Comparison of ENCODE assay signal across 9 mouse cellular contexts in the genomic region with DNA sequence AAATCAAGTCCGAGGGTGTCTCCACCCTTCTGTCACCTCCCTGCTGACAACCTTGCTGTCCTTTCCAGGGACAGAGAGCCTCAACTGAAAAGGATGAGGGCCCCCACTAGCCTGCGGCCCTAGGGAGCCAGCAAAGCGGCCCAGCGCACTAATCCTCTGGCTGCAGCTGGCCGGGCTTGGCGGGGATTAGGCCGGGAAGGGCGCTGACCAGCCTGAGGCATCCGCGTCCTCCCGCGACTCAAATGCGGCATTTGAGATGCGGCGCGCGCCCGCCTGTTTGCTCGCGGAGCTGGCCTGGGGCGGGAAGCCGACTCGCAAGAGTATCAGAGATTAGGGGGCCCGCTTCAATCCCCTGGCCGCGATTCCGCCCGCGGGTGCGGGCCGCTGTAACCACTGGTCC. TPM values are rescaled to one million over a fixed set of nuclear protein-coding genes. Genes with fewer than 3 reads are reported as not detected.
A peak's percentile ranks its signal among the peaks of the same experiment; 100 is the strongest.
DNase-seq lines count a peak whose midpoint lies in the region; ATAC-seq and TF ChIP-seq lines count a peak whose summit lies in the region.
"Had no signal": no experiment of that assay in that cellular context is flagged by ENCODE, and none has a peak within 500 bp of the region (broad histone marks: within the 10 kb centered on the region; RNA-seq: fewer than 3 reads in every experiment).

No protein-coding gene starts in this region.

- H3K4me1 ChIP-seq in hindbrain, postnatal 0 days (ENCODE audit: insufficient read depth, low read length) = 0 out of 2 replicates have a peak, but pooled peaks cover 6% of the 10 kb centered on the region

- no peak overlapping the region for H3K27ac ChIP-seq in left cerebral cortex, adult 2 months
- no peak overlapping the region for H3K27ac ChIP-seq in hindbrain, postnatal 0 days

- H3K9ac ChIP-seq in hindbrain, postnatal 0 days (replicated peaks; ENCODE audit: low read length) = peak overlapping the region; percentile 31; the same call in 1 of the 2 replicates

- no peaks in the 10 kb centered on the region for H3K36me3 ChIP-seq in hindbrain, postnatal 0 days (ENCODE audit: insufficient read depth, low read length)

- WGBS in hindbrain, postnatal 0 days = 2% methylated on average over 31 of the region's 31 CpGs

- intact Hi-C loops in left cerebral cortex, adult 2 months (cut with DNase I) = no loop called here
- intact Hi-C loops in left cerebral cortex, postnatal 4 days (cut with DNase I) = no loop called here

- peak overlapping the region; percentile 21; the same call in 1 of the 2 replicates for H3K4me3 ChIP-seq in left cerebral cortex, adult 2 months
- peak overlapping the region; percentile 31 for H3K4me3 ChIP-seq in hindbrain, postnatal 0 days (ENCODE audit: low read length)

- DNase-seq in adrenal gland, postnatal 14 days = peak; percentile 21
- no peak for DNase-seq in adrenal gland, postnatal 25 days
- DNase-seq in left cerebral cortex, adult 2 months (ENCODE audit: extremely low spot score in 1 of 2, low spot score in 2 of 2) = no peak
- DNase-seq in left cerebral cortex, postnatal 4 days = no peak
- DNase-seq in hindbrain, postnatal 0 days (ENCODE audit: low spot score) = peak; percentile 17
- DNase-seq in retina, adult 2 months (ENCODE audit: low read depth, low spot score) = peak; percentile 62
- DNase-seq in spleen, adult 18-20 months = no peak
- DNase-seq in right cerebral cortex, adult 18-20 months = no peak

- H3K4me2 ChIP-seq in hindbrain, postnatal 0 days (ENCODE audit: low read depth, low read length) = peak overlapping the region; percentile 58

- H3K9me3 ChIP-seq in hindbrain, postnatal 0 days (ENCODE audit: low read length) = no peaks in the 10 kb centered on the region

- H3K27me3 ChIP-seq in hindbrain, postnatal 0 days (ENCODE audit: insufficient read depth, low read length) = peaks cover 22% of the 10 kb centered on the region

- ATAC-seq in hindbrain, postnatal 0 days = no peak

- no peak for TF ChIP-seq CTCF in left cerebral cortex, adult 2 months (IDR thresholded peaks at IDR 0.05)
- TF ChIP-seq CTCF in hindbrain, postnatal 0 days (IDR thresholded peaks at IDR 0.05; ENCODE audit: low read depth) = no peak

RNA-seq across cellular contexts. Expression of a gene that starts 14.7 kb away (rescaled TPM):
- not detected in 2 replicates for total RNA-seq in adrenal gland, postnatal 14 days (2021)
- not detected in 2 replicates for total RNA-seq in adrenal gland, postnatal 25 days (2021)
- total RNA-seq in left cerebral cortex, adult 2 months (2021) = not detected
- total RNA-seq in left cerebral cortex, postnatal 4 days (2021) = not detected
- total RNA-seq in hindbrain, postnatal 0 days (2014; rRNA removed) = not detected in 2 replicates
- polyA plus RNA-seq in hindbrain, postnatal 0 days (2015; fragmentation: Nextera tagmentation; extraction: Ambion mirVana) = not detected in 2 replicates
- polyA plus RNA-seq: large intestine, adult 2 months had no signal

RNA-seq across cellular contexts. Expression of a gene that starts 22.8 kb away (rescaled TPM):
- total RNA-seq in adrenal gland, postnatal 14 days (2021) = 25.0 and 33.0 TPM in 2 replicates
- 28.8 and 29.4 TPM in 2 replicates for total RNA-seq in adrenal gland, postnatal 25 days (2021)
- total RNA-seq in left cerebral cortex, adult 2 months (2021) = 10 to 100 TPM; 48.8 to 52.7 TPM
- 10 to 100 TPM; 65.9 to 67.5 TPM for total RNA-seq in left cerebral cortex, postnatal 4 days (2021)
- total RNA-seq in hindbrain, postnatal 0 days (2014; rRNA removed) = 68.0 and 69.1 TPM in 2 replicates
- polyA plus RNA-seq in hindbrain, postnatal 0 days (2015; fragmentation: Nextera tagmentation; extraction: Ambion mirVana) = 57.2 and 59.7 TPM in 2 replicates

RNA-seq across cellular contexts. Expression of a gene that starts 34.6 kb away (rescaled TPM):
- total RNA-seq in adrenal gland, postnatal 14 days (2021) = 22.7 and 28.7 TPM in 2 replicates
- total RNA-seq in adrenal gland, postnatal 25 days (2021) = 27.7 and 38.8 TPM in 2 replicates
- total RNA-seq in left cerebral cortex, adult 2 months (2021) = 10 to 100 TPM; 74.5 to 78.6 TPM
- 10 to 100 TPM; 51.7 to 54.1 TPM for total RNA-seq in left cerebral cortex, postnatal 4 days (2021)
- 62.6 and 66.5 TPM in 2 replicates for total RNA-seq in hindbrain, postnatal 0 days (2014; rRNA removed)
- polyA plus RNA-seq in hindbrain, postnatal 0 days (2015; fragmentation: Nextera tagmentation; extraction: Ambion mirVana) = 23.4 and 26.7 TPM in 2 replicates

RNA-seq across cellular contexts. Expression of a gene that starts 42.3 kb away (rescaled TPM):
- total RNA-seq in adrenal gland, postnatal 14 days (2021) = 218 and 224 TPM in 2 replicates
- 245 and 261 TPM in 2 replicates for total RNA-seq in adrenal gland, postnatal 25 days (2021)
- total RNA-seq in left cerebral cortex, adult 2 months (2021) = 100 to 1,000 TPM; 200 to 226 TPM
- total RNA-seq in left cerebral cortex, postnatal 4 days (2021) = 100 to 1,000 TPM; 310 to 311 TPM
- total RNA-seq in hindbrain, postnatal 0 days (2014; rRNA removed) = 169 and 174 TPM in 2 replicates
- polyA plus RNA-seq in hindbrain, postnatal 0 days (2015; fragmentation: Nextera tagmentation; extraction: Ambion mirVana) = 463 and 487 TPM in 2 replicates

RNA-seq across cellular contexts. Expression of a gene that starts 42.8 kb away (rescaled TPM):
- 13.8 and 15.2 TPM in 2 replicates for total RNA-seq in adrenal gland, postnatal 14 days (2021)
- 16.8 and 19.2 TPM in 2 replicates for total RNA-seq in adrenal gland, postnatal 25 days (2021)
- 10 to 100 TPM; 25.3 to 26.0 TPM for total RNA-seq in left cerebral cortex, adult 2 months (2021)
- total RNA-seq in left cerebral cortex, postnatal 4 days (2021) = 10 to 100 TPM; 14.4 to 17.8 TPM
- total RNA-seq in hindbrain, postnatal 0 days (2014; rRNA removed) = 21.1 and 24.7 TPM in 2 replicates
- polyA plus RNA-seq in hindbrain, postnatal 0 days (2015; fragmentation: Nextera tagmentation; extraction: Ambion mirVana) = 31.5 and 35.2 TPM in 2 replicates

Comparison
In these comparisons a context has a peak if more than half of its experiments do, and no peak if none do; other contexts are left out.
1. DNase-seq: peak in adrenal gland, postnatal 14 days (single experiment), hindbrain, postnatal 0 days (single experiment) and retina, adult 2 months (single experiment); none in adrenal gland, postnatal 25 days (single experiment), left cerebral cortex, adult 2 months (0 of 2), left cerebral cortex, postnatal 4 days (single experiment), spleen, adult 18-20 months (0 of 2) and right cerebral cortex, adult 18-20 months (single experiment).